Mouse (Mus musculus): ENCODE measurements around the gene Tnip3.

- TF ChIP-seq POLR2A (IDR thresholded peaks at IDR 0.05; ENCODE audit: insufficient read depth, low read length) = no peak
- TF ChIP-seq CTCF (IDR thresholded peaks at IDR 0.05; ENCODE audit: low read depth, low read length) = no peak
Observed at GRCm38 (mm10) chr6:65597056-65597818, 72.1 kb downstream of the Tnip3 start.
